Mouse (Mus musculus) mature B cell (primary cell): ENCODE measurements around the gene Nosip.

ENCODE experiments used
- in situ Hi-C: fragments of 300-500 bp; cut with MboI; formaldehyde crosslinking; loops from 2 replicates; pipeline ENCODE4 v1.14.3; 2019

Gene Nosip

GRCm38 (mm10) chr7:45058607-45059571 is 3.3 kb upstream of the Nosip start:
- in situ Hi-C loops = no loop called here

- in situ Hi-C loops = no loop called here
These were observed 1.6 kb upstream of the Nosip start for GRCm38 (mm10) chr7:45060632-45061122.

GRCm38 (mm10) chr7:45061532-45062075 is 625 bp upstream of the Nosip start:
- in situ Hi-C loops = no loop called here

- in situ Hi-C loops = no loop called here
These were observed 5.2 kb downstream of the Nosip start for GRCm38 (mm10) chr7:45067190-45067999.

- in situ Hi-C loops = no loop called here
These were observed 5.7 kb downstream of the Nosip start for GRCm38 (mm10) chr7:45068000-45068318.

GRCm38 (mm10) chr7:45069671-45070070 is 7.4 kb downstream of the Nosip start:
- in situ Hi-C loops = no loop called here

- in situ Hi-C loops = no loop called here
These were observed 10.0 kb downstream of the Nosip start for GRCm38 (mm10) chr7:45072230-45072629.

GRCm38 (mm10) chr7:45073171-45073707 is 11.0 kb downstream of the Nosip start:
- in situ Hi-C loops = no loop called here

GRCm38 (mm10) chr7:45073949-45074348 is 11.7 kb downstream of the Nosip start:
- in situ Hi-C loops = no loop called here

GRCm38 (mm10) chr7:45075405-45075804 is 13.2 kb downstream of the Nosip start:
- in situ Hi-C loops = no loop called here

GRCm38 (mm10) chr7:45076501-45076900 is 14.3 kb downstream of the Nosip start:
- in situ Hi-C loops = no loop called here

- in situ Hi-C loops = no loop called here
These were observed 15.1 kb downstream of the Nosip start for GRCm38 (mm10) chr7:45077322-45077721.

GRCm38 (mm10) chr7:45077829-45078228 is 15.6 kb downstream of the Nosip start:
- in situ Hi-C loops = no loop called here

- in situ Hi-C loops = no loop called here
These were observed 16.3 kb downstream of the Nosip start for GRCm38 (mm10) chr7:45078513-45078912.

GRCm38 (mm10) chr7:45079856-45080255 is 17.6 kb downstream of the Nosip start:
- in situ Hi-C loops = no loop called here

- in situ Hi-C loops = no loop called here
These were observed 18.8 kb downstream of the Nosip start for GRCm38 (mm10) chr7:45081016-45081415.

- in situ Hi-C loops = no loop called here
These were observed 20.4 kb downstream of the Nosip start for GRCm38 (mm10) chr7:45082401-45083299.

- in situ Hi-C loops = no loop called here
These were observed 21.2 kb downstream of the Nosip start for GRCm38 (mm10) chr7:45083300-45083890.

- in situ Hi-C loops = loop anchor here (5.0 kb wide), 1 partner anchor 46 kb away; no protein-coding TSS in a partner anchor
These were observed 23.9 kb downstream of the Nosip start for GRCm38 (mm10) chr7:45086084-45086483.

- in situ Hi-C loops = loop anchor here (5.0 kb wide), 1 partner anchor 44 kb away; no protein-coding TSS in a partner anchor
These were observed 26.4 kb downstream of the Nosip start for GRCm38 (mm10) chr7:45088597-45088996.
